Mouse (Mus musculus): ENCODE data around the gene Znrf3. TPM values are rescaled to one million over a fixed set of nuclear protein-coding genes. Genes with fewer than 3 reads are reported as not detected.

Znrf3 gene
- polyA plus RNA-seq, 1 experiment, result 14.4 TPM

DNA sequence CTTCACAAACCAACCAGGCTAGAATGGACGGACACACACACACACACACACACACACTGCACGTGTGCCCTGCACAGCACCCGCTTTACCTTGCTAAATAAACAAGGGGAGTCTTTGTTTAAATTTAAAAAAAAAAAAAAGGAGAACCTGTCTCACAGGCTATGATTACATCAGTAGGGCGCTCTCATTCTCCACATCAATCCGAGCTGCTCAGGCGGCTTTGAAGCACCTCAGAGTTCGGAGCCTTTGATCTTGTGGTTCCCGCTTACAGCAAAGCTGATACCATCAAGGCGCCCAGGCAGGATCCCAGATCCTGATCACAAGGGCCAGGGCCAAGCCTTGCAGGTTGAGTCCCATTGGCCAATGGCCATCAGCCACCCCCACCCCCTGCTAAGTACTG lies 33.1 kb downstream of the Znrf3 start:
- WGBS, result 62% methylated on average over 9 of the region's 9 CpGs
- H3K4me3 ChIP-seq (replicated peaks; ENCODE audit: extremely low read depth, low read depth, low read length), result no peak overlapping the region
- no peak for DNase-seq
- TF ChIP-seq POLR2A (IDR thresholded peaks at IDR 0.05; ENCODE audit: borderline replicate concordance, extremely low read depth, low read depth, low read length) (no peak), CTCF (IDR thresholded peaks at IDR 0.05; ENCODE audit: insufficient read depth, low read length) (no peak)
- peaks cover 11% of the 10 kb centered on the region for H3K4me1 ChIP-seq (ENCODE audit: control insufficient read depth, insufficient read depth, low read length)

- TF ChIP-seq CTCF (IDR thresholded peaks at IDR 0.05; ENCODE audit: insufficient read depth, low read length), result no peak
- no peak for TF ChIP-seq POLR2A (IDR thresholded peaks at IDR 0.05; ENCODE audit: borderline replicate concordance, extremely low read depth, low read depth, low read length)
- no peak for DNase-seq
- Histone ChIP-seq H3K4me1 (ENCODE audit: control insufficient read depth, insufficient read depth, low read length) (peaks cover 6% of the 10 kb centered on the region; the same call in 1 of the 2 replicates), H3K4me3 (replicated peaks; ENCODE audit: extremely low read depth, low read depth, low read length) (no peak overlapping the region)
- 58% methylated on average over 2 of the region's 2 CpGs for WGBS
These were observed 40.5 kb downstream of the Znrf3 start for GRCm38 (mm10) chr11:5404180-5404579.

- TF ChIP-seq POLR2A (IDR thresholded peaks at IDR 0.05; ENCODE audit: borderline replicate concordance, extremely low read depth, low read depth, low read length) (no peak), CTCF (IDR thresholded peaks at IDR 0.05; ENCODE audit: insufficient read depth, low read length) (no peak)
- H3K4me1 ChIP-seq (ENCODE audit: control insufficient read depth, insufficient read depth, low read length), result peaks cover 6% of the 10 kb centered on the region; the same call in 1 of the 2 replicates
- no peak overlapping the region for H3K4me3 ChIP-seq (replicated peaks; ENCODE audit: extremely low read depth, low read depth, low read length)
- no peak for DNase-seq
- WGBS, result 45% methylated on average over 4 of the region's 4 CpGs
These were observed 42.4 kb downstream of the Znrf3 start for GRCm38 (mm10) chr11:5402127-5402733.

DNA sequence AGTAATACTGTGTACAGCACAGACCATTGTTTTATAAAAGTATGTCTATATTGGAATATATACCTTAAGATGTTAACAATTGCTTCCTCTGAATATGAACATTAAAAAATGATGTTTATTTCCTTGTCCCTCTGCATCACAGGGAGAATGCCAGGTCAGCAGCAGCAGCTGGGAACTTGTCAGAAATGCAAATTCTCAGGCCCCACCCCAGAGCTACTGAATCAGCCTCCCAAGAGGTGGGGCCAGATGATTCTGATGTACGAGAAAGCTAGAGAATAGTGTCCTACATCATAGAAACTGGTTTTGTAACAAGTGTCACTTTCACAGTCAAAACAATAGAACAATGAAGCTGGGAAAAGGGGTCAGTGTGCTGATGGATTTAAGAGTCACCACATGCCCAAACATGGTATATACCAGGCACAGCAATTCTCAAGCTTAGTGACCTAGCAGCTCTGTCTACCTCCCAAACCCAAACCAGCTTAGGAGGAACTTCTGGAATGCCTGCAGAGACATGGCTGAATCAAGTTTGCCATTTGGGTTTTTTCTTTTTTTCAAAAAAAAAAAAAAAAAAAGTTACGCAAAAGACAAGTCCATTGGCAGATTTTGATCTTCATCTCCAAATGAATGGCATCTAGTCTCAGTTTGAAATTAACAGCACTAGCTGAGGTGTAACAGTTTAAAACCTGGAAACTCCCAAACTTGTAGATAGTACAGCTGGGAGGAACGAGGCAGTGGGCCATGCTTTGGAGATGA lies 46.2 kb downstream of the Znrf3 start:
- DNase-seq, result no peak
- WGBS, result 59% methylated on average over 3 of the region's 3 CpGs
- peaks cover 6% of the 10 kb centered on the region; the same call in 1 of the 2 replicates for H3K4me1 ChIP-seq (ENCODE audit: control insufficient read depth, insufficient read depth, low read length)
- no peak for TF ChIP-seq POLR2A (IDR thresholded peaks at IDR 0.05; ENCODE audit: borderline replicate concordance, extremely low read depth, low read depth, low read length)
- no peak for TF ChIP-seq CTCF (IDR thresholded peaks at IDR 0.05; ENCODE audit: insufficient read depth, low read length)
- no peak overlapping the region for H3K4me3 ChIP-seq (replicated peaks; ENCODE audit: extremely low read depth, low read depth, low read length)

DNA sequence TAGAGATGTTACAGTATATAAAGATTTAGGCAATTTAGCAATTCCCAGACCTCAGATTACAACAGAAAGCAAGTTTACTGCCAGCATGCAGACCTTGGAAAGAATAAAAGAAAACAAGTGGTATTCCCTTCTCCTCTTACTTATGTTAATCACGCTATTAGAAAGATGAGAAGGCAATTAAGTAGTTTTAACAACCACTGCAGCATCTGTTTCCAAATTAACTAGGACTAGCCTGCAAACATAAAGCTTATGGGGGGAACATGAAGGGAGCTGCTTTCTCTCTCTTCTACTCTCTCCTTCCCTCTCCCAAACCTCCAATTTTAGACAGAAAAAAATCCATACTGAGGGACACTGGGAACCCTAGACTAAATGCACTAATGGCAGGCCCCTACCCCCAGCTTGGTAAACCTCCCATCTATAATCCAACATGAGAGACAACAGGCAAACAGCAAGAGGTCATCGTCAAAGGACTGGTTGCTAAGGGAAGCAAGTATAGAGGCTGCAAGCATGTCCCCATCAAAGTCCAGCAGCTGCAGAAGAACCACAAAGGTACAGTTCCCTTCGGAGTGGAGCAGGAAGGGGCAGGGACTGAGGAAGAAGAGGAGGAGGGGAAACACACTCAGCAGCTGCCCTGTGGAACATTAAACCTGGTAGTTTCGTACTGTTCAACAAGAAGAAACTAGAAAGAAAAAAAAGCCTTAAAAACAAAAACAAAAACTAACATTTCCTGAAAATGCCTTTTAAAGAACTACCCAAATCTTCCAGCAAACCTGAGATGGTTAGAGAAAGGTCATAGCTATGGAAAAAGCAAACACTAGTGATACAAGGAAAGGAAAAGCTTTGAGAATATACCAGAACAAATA lies 53.4 kb downstream of the Znrf3 start:
- WGBS, result 40% methylated on average over 4 of the region's 4 CpGs
- no peak overlapping the region for H3K4me3 ChIP-seq (replicated peaks; ENCODE audit: extremely low read depth, low read depth, low read length)
- DNase-seq, result no peak
- no peaks in the 10 kb centered on the region; the same call in 1 of the 2 replicates for H3K4me1 ChIP-seq (ENCODE audit: control insufficient read depth, insufficient read depth, low read length)
- no peak for TF ChIP-seq CTCF (IDR thresholded peaks at IDR 0.05; ENCODE audit: insufficient read depth, low read length)
- no peak for TF ChIP-seq POLR2A (IDR thresholded peaks at IDR 0.05; ENCODE audit: borderline replicate concordance, extremely low read depth, low read depth, low read length)

DNA sequence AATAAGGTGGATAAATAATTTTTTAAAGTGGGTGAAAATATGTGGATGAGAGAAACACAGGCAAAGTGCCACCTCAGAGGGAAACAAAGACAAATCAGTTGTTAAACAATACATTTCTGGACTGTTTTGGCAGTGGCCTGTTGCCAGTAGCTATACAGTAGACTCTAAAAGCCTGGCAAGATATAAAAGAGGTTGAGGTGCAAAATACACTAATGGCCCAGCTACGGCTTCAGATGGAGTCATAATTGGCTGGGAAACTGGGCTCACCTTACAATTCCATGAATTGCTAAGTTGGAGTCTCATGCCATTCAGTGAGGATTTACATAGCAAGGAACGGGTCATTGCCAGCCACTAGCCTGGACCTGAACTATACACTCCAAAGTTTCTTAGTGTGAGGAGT lies 62.0 kb downstream of the Znrf3 start:
- no peak overlapping the region for H3K4me3 ChIP-seq (replicated peaks; ENCODE audit: extremely low read depth, low read depth, low read length)
- peaks cover 13% of the 10 kb centered on the region for H3K4me1 ChIP-seq (ENCODE audit: control insufficient read depth, insufficient read depth, low read length)
- TF ChIP-seq POLR2A (IDR thresholded peaks at IDR 0.05; ENCODE audit: borderline replicate concordance, extremely low read depth, low read depth, low read length), result no peak
- no peak for TF ChIP-seq CTCF (IDR thresholded peaks at IDR 0.05; ENCODE audit: insufficient read depth, low read length)
- 48% methylated on average over 2 of the region's 2 CpGs for WGBS
- no peak for DNase-seq

GRCm38 (mm10) chr11:5381226-5381625 lies 63.4 kb downstream of the Znrf3 start:
- Histone ChIP-seq H3K4me3 (replicated peaks; ENCODE audit: extremely low read depth, low read depth, low read length) (no peak overlapping the region), H3K4me1 (ENCODE audit: control insufficient read depth, insufficient read depth, low read length) (peaks cover 16% of the 10 kb centered on the region)
- TF ChIP-seq CTCF (IDR thresholded peaks at IDR 0.05; ENCODE audit: insufficient read depth, low read length), result no peak
- TF ChIP-seq POLR2A (IDR thresholded peaks at IDR 0.05; ENCODE audit: borderline replicate concordance, extremely low read depth, low read depth, low read length), result no peak
- 54% methylated on average over 5 of the region's 5 CpGs for WGBS
- DNase-seq, result no peak

DNA sequence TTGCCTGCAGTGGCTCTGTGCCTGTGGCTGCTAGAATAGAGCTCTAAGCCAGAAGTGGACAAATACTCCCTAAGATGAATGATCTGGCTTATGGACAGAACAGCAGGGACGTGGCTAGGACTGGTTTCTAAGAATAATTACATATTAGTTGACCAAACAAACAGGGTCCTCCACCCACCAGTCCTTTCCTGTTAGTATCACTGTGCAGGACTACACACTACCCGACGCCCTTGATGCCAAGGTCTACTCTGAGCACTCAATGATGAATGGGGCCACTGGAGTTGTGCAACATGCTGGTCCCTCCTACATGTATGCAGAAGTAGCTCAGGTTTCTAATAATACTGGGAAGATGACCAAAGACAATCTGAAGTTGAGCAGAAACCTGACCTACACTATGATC lies 64.4 kb downstream of the Znrf3 start:
- TF ChIP-seq POLR2A (IDR thresholded peaks at IDR 0.05; ENCODE audit: borderline replicate concordance, extremely low read depth, low read depth, low read length) (no peak), CTCF (IDR thresholded peaks at IDR 0.05; ENCODE audit: insufficient read depth, low read length) (no peak)
- Histone ChIP-seq H3K4me1 (ENCODE audit: control insufficient read depth, insufficient read depth, low read length) (peaks cover 16% of the 10 kb centered on the region), H3K4me3 (replicated peaks; ENCODE audit: extremely low read depth, low read depth, low read length) (no peak overlapping the region)
- 14% methylated on average over 3 of the region's 3 CpGs for WGBS
- peak; percentile 42 for DNase-seq

- no peak overlapping the region for H3K4me3 ChIP-seq (replicated peaks; ENCODE audit: extremely low read depth, low read depth, low read length)
- WGBS, result 37% methylated on average over 10 of the region's 10 CpGs
- DNase-seq, result no peak
- no peak for TF ChIP-seq POLR2A (IDR thresholded peaks at IDR 0.05; ENCODE audit: borderline replicate concordance, extremely low read depth, low read depth, low read length)
- TF ChIP-seq CTCF (IDR thresholded peaks at IDR 0.05; ENCODE audit: insufficient read depth, low read length), result no peak
- H3K4me1 ChIP-seq (ENCODE audit: control insufficient read depth, insufficient read depth, low read length), result peaks cover 9% of the 10 kb centered on the region
These were observed 75.5 kb downstream of the Znrf3 start for GRCm38 (mm10) chr11:5369176-5369575.
